Mouse (Mus musculus): ENCODE measurements around the gene 6030468B19Rik. TPM values are rescaled to one million over a fixed set of nuclear protein-coding genes. Genes with fewer than 3 reads are reported as not detected.

The 6030468B19Rik gene
- polyA plus RNA-seq, 1 experiment: 0.40 TPM

DNA sequence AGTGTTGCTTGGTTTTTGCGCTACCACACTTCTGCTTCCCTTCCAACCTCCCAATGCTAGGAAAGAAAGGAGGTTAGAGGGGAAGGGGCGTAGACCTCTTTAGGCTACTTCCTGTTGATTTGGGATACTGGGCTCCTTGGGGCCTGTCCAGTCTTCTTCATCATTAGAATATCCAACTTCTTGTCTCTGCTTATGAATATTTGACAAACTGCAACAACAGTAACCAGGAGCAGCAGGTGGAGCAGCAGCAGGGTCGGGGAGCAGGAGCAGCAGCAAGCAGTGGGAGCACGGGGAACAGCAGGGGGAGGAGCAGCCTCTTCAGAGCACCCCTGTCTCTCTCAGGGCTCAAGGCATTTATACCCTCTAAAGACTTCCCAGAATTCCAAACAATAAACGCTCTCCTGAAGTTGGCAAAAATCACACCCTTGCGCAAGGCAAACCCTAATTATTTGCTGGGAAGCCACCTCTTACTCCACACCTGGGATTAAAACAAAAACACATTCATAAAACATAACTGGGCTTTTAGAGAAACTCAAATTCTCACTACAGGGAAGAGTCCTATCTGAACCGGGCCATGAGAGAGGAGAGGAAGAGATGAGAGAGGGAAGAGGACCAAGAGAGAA, 50.2 kb downstream of the 6030468B19Rik start:
- DNase-seq (ENCODE audit: low read depth, low spot score): no peak
- WGBS: 33% methylated on average over 7 of the region's 7 CpGs

DNA sequence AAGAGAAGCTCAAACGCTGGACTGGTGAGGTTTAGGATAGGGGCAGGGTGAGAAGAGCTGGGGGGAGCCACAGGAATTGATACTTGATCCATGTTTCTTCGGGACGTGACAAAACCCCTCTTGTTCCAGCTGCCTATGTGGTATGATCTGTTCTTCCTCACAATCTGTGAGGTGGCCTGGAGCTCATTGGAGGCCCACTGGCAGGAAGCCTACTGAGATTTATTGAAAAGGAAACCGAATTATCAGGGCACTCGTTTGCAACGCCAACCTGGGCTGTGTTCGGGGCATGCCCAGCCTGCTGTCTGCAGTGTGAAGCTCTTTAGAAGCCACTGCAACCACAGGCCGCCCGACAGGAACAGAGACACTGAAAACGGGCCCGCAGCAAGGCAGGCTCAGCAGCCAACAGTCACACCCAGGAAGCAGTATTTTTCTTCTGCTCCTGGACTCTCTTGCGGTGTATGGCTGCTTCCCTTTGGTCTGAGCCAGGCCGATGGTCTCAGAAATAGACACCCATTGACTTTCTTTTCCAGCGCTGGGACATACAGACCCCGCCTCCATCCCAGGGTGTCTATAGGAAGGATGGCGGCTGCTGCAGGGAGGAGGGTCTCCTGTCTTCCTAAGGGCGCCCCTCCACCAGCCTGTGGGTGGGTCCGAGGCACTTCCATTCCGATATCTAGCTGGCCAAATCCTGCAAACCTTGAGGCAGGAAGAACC, 51.0 kb downstream of the 6030468B19Rik start:
- 3% methylated on average over 19 of the region's 19 CpGs for WGBS
- DNase-seq (ENCODE audit: low read depth, low spot score): no peak

- DNase-seq (ENCODE audit: low read depth, low spot score): no peak
- under 1% methylated on average over 51 of the region's 51 CpGs for WGBS
Observed at GRCm38 (mm10) chr11:117848985-117849671, 51.7 kb downstream of the 6030468B19Rik start, which contains the start of gene Birc5. Gene Birc5, plus strand, starts transcription at chr11:117849251.

DNA sequence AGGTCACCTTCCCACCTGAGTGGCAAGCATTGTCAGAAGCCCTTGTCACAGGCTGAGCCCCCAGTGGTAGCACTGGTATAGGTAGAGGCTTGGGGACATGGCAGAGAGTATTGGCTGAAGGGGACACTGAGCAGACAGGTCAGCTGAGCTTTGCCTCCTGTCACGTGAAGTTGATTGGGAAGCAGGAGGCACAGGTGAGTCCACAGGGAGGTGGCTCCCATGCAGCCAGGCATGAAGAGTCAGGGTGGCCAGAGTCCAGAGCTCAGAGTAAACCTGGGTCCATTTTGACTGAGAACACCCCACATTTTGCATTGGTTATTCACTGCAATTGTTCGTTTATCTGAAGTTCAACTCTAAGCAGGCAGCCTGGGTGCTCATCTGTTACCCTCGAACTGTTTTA, 55.4 kb downstream of the 6030468B19Rik start:
- 84% methylated on average over 3 of the region's 3 CpGs for WGBS
- DNase-seq (ENCODE audit: low read depth, low spot score): no peak

DNA sequence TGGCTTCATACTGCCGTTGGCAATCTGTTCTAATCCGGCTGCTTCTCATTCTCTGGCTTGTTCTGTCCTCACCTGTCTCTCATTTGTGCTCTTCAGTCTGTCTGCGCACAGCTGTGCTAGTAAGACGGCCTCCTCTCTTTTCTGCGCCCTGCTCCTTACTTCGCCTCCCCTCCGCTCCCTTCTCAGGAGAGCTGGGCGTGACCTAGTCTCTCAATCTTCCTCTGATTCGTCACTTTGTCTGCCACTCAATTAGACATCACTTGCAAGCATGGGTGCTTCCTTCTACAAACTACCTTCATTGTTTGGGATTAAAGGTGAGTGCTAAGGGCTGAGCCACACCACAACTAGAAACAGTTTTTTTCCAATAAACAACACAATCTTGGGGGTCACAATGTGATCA, 56.8 kb downstream of the 6030468B19Rik start:
- no peak for DNase-seq (ENCODE audit: low read depth, low spot score)

DNA sequence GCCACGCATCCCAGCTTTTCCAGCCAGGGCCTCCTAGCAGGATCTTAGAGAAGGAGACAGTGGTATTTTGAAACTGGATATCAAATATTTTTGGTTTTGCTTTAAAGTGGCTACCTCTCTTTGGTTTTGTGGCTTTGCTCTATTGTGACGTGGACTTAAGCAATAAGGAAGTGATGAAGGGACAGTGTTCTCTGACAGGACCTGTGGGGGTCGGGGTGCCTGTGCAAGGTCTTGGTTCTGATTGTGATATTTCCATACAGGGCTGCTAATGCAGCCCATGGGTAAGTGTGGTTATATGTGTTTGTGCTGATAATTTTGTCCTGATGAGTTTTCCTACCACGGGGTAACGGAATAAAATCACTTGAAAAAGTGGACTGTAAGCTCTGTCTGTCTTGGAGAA, 57.9 kb downstream of the 6030468B19Rik start:
- WGBS: 79% methylated on average over 5 of the region's 5 CpGs
- DNase-seq (ENCODE audit: low read depth, low spot score): no peak

More for the DNA sequence above, 56.8 kb downstream of the 6030468B19Rik start:
- WGBS: 96% methylated on average over 9 of the region's 9 CpGs

GRCm38 (mm10) chr11:117855975-117856374, 58.5 kb downstream of the 6030468B19Rik start:
- WGBS: 84% methylated on average over 1 of the region's 1 CpGs
- DNase-seq (ENCODE audit: low read depth, low spot score): no peak

Other genes with a start within 250 kb of the 6030468B19Rik start
- 8.2 and 13.2 TPM in 2 replicates for gene Tnrc6c, start 143.4 kb upstream of the 6030468B19Rik start, polyA plus RNA-seq (2012; rRNA removed)
- 25.5 and 33.4 TPM in 2 replicates for gene Tmc8, start 15.6 kb upstream of the 6030468B19Rik start, polyA plus RNA-seq (2012; rRNA removed)
- 66.3 and 76.5 TPM in 2 replicates for gene Tmc6, start 15.5 kb upstream of the 6030468B19Rik start, polyA plus RNA-seq (2012; rRNA removed)
- not detected in 2 replicates for gene Gm20708, start 12.0 kb downstream of the 6030468B19Rik start, polyA plus RNA-seq (2012; rRNA removed)
- 317 and 353 TPM in 2 replicates for gene Syngr2, start 12.0 kb downstream of the 6030468B19Rik start, polyA plus RNA-seq (2012; rRNA removed)
- gene Afmid, start 28.3 kb downstream of the 6030468B19Rik start, polyA plus RNA-seq (2012; rRNA removed): 9.3 and 13.5 TPM in 2 replicates
- gene Tk1, start 28.4 kb downstream of the 6030468B19Rik start, polyA plus RNA-seq (2012; rRNA removed): 79.4 and 95.1 TPM in 2 replicates
- gene Birc5, start 51.6 kb downstream of the 6030468B19Rik start, polyA plus RNA-seq (2012; rRNA removed): 35.8 and 45.0 TPM in 2 replicates
- 0.09 and 0.26 TPM in 2 replicates for gene Tmem235, start 63.1 kb downstream of the 6030468B19Rik start, polyA plus RNA-seq (2012; rRNA removed)
- gene Tha1, start 75.8 kb downstream of the 6030468B19Rik start, polyA plus RNA-seq (2012; rRNA removed): 24.4 and 25.7 TPM in 2 replicates
- gene Socs3, start 172.4 kb downstream of the 6030468B19Rik start, polyA plus RNA-seq (2012; rRNA removed): 45.0 and 64.6 TPM in 2 replicates
- gene Pgs1, start 188.6 kb downstream of the 6030468B19Rik start, polyA plus RNA-seq (2012; rRNA removed): 46.4 and 50.6 TPM in 2 replicates

All from large intestine, adult 2 months (tissue).